Mouse (Mus musculus) forebrain, embryonic 11.5 days (tissue): ENCODE results near the gene Paxip1. TPM values are rescaled to one million over a fixed set of nuclear protein-coding genes. Genes with fewer than 3 reads are reported as not detected.

ENCODE experiments used
- ATAC-seq: fragments of 200-750 bp; cut with Nextera tagmentation; replicated peaks from 2 replicates; pipeline ENCODE4 v1.8.0; 2017; ENCODE audit warnings: moderate TSS enrichment; ENCODE audit not compliant: low FRiP score
- DNase-seq: peaks from one replicate; pipeline ENCODE4 v3.0.0-alpha.2; 2017; ENCODE audit warnings: low spot score
- H3K27ac ChIP-seq: fragments of 300-500 bp; sonication (generic); 2 replicates; pipeline ENCODE4 v1.5.1; 2014; ENCODE audit warnings: low read depth, low read length
- H3K27me3 ChIP-seq: fragments of 300-500 bp; sonication (generic); 2 replicates; pipeline ENCODE4 v1.6.1; 2014; ENCODE audit warnings: mild to moderate bottlenecking, low read length, mixed read lengths; ENCODE audit not compliant: control insufficient read depth, insufficient read depth
- H3K36me3 ChIP-seq: fragments of 300-500 bp; sonication (generic); 2 replicates; pipeline ENCODE4 v1.6.1; 2014; ENCODE audit warnings: mild to moderate bottlenecking, low read length, moderate library complexity, mixed read lengths; ENCODE audit not compliant: control insufficient read depth, insufficient read depth
- H3K4me1 ChIP-seq: fragments of 300-500 bp; sonication (generic); replicated peaks from 2 replicates; pipeline ENCODE4 v1.6.1; 2014; ENCODE audit warnings: low read length, mixed read lengths; ENCODE audit not compliant: control insufficient read depth, insufficient read depth
- H3K4me2 ChIP-seq: fragments of 300-500 bp; sonication (generic); 2 replicates; pipeline ENCODE4 v1.6.1; 2014; ENCODE audit warnings: low read depth, mild to moderate bottlenecking, low read length, moderate library complexity, mixed read lengths; ENCODE audit not compliant: severe bottlenecking
- H3K4me3 ChIP-seq: fragments of 300-500 bp; sonication (generic); 2 replicates; pipeline ENCODE4 v1.5.1; 2014; ENCODE audit warnings: low read depth, low read length
- H3K9ac ChIP-seq: fragments of 300-500 bp; sonication (generic); 2 replicates; pipeline ENCODE4 v1.6.1; 2014; ENCODE audit warnings: low read length
- H3K9me3 ChIP-seq: fragments of 300-500 bp; sonication (generic); 2 replicates; pipeline ENCODE4 v1.6.1; 2016; ENCODE audit warnings: low read length, mixed read lengths; ENCODE audit not compliant: control insufficient read depth
- WGBS: fragments of 180-500 bp; shearing (Covaris S2); extraction: QIAGEN DNeasy Blood & Tissue Kit; methylation state at CpG from one replicate; pipeline ENCODE4 v1.1.7; 2014; 5-methylcytosine and 5-hydroxymethylcytosine counted together
- polyA plus RNA-seq: library from polyadenylated mRNA; unstranded; fragments of >200 nt; fragmentation: Nextera tagmentation; extraction: Ambion mirVana; gene quantifications from 2 replicates; pipeline ENCODE4 v1.2.1, GENCODE M21; 2014

Gene Paxip1
- polyA plus RNA-seq, result 66.8 and 71.3 TPM in 2 replicates

DNA sequence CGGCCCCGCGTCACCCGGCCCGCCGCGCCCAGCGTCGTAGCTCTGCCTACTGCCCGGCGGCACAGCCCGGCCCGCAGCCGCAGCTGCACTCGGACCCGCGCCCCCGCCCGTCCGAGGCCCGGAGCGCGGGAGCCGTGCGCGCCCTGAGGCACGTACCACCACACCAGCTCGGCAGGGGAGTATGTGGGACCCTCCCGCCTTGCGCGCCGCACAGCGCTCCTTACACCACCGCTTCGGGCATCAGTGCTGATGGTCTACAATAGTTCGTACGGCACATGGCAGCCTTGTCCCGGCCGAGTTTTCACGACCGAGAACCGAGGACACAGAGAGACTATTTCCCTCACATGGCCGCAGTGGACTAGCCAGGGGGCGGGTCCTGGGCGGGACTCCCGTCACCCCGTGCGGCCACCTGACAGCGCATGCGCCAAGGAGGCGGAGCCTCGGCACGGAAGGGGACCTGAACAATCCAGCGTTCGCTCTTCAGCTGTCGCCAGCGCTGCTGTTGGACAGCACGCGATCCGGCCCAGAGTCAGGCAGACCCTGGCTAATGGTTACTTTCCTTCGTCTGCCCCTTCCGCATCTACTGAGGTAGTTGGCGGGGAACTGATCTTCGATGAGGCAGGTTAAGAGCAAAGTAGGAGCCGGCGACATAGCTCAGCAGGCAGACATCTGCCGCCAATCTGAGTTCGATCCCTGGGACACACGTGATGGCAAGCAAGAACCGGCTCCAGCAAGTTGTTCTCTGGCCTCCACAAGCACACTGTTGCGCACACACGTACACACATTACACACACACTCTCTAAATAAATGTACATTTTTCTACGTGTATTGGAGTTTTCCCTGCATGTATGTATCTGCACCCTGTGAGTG is at the start of gene Paxip1:
Paxip1 (minus strand) TSS at position 389 of the 870 bp plus-strand sequence.
- peak within 1 kb of the TSS; percentile 85 for H3K9ac ChIP-seq
- under 1% methylated on average over 73 of the region's 73 CpGs for WGBS
- peaks cover 7% of the 10 kb centered on the region; the same call in 1 of the 2 replicates for H3K4me1 ChIP-seq
- ATAC-seq (peak; percentile 96), DNase-seq (peak; percentile 99)
- no peaks in the 10 kb centered on the region for H3K9me3 ChIP-seq
- H3K4me2 ChIP-seq, result peak within 1 kb of the TSS; percentile 54
- peak within 1 kb of the TSS; percentile 76 for H3K4me3 ChIP-seq
- peaks cover 6% of the 10 kb centered on the region for H3K36me3 ChIP-seq
- H3K27ac ChIP-seq, result peak within 1 kb of the TSS; percentile 77
- no peaks in the 10 kb centered on the region for H3K27me3 ChIP-seq

DNA sequence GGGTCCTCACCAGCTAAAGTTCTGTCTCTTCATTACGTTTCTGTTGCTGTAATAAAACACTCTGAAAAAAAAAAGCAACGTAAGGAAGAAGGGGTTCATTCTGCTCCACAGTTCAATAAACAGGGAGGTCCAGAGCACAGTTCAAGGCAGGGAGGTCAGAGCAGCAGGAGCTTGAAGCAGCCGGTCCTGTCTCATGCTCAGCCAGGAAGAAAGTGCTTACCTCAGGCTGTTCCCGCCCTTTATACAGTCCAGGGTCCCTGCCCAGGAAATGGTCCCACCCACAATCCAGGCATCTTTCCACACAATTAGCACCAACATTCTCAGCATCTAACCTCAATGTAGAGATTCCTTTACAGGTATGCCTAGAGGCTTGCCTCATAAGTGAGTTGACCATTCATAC is 46.6 kb upstream of the Paxip1 start:
- WGBS, result 59% methylated on average over 4 of the region's 4 CpGs
- DNase-seq (no peak), ATAC-seq (no peak)
- H3K4me3 ChIP-seq, result no peak overlapping the region
- H3K27me3 ChIP-seq, result peaks cover 2% of the 10 kb centered on the region; the same call in 1 of the 2 replicates
- H3K9ac ChIP-seq, result no peak overlapping the region
- H3K27ac ChIP-seq, result no peak overlapping the region
- H3K9me3 ChIP-seq, result no peaks in the 10 kb centered on the region
- no peaks in the 10 kb centered on the region for H3K36me3 ChIP-seq
- no peaks in the 10 kb centered on the region for H3K4me1 ChIP-seq
- H3K4me2 ChIP-seq, result no peak overlapping the region

DNA sequence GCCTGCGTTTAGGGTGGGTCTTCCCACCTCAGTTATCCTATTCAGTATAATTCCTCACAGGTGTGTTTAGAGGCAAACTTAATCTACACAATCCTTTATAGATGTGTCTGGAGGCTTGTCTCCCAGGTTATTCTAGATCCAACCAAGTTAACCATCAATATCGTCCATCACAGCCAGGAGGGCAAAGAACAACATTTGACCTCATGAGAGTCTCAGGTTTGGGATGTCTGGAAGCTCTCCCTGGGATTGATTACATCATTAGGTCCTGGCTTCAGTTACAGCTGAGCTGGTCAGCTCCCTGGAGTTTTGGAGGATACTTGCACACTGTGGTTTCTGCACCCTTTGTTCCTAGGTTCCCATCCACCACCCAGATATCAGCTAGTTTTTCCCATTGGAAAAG is 43.6 kb upstream of the Paxip1 start:
- ATAC-seq (no peak), DNase-seq (no peak)
- H3K9ac ChIP-seq, result no peak overlapping the region
- 85% methylated on average over 2 of the region's 2 CpGs for WGBS
- no peaks in the 10 kb centered on the region for H3K9me3 ChIP-seq
- no peak overlapping the region for H3K4me2 ChIP-seq
- H3K36me3 ChIP-seq, result no peaks in the 10 kb centered on the region
- H3K27ac ChIP-seq, result no peak overlapping the region
- no peaks in the 10 kb centered on the region for H3K4me1 ChIP-seq
- no peak overlapping the region for H3K4me3 ChIP-seq
- H3K27me3 ChIP-seq, result no peaks in the 10 kb centered on the region

DNA sequence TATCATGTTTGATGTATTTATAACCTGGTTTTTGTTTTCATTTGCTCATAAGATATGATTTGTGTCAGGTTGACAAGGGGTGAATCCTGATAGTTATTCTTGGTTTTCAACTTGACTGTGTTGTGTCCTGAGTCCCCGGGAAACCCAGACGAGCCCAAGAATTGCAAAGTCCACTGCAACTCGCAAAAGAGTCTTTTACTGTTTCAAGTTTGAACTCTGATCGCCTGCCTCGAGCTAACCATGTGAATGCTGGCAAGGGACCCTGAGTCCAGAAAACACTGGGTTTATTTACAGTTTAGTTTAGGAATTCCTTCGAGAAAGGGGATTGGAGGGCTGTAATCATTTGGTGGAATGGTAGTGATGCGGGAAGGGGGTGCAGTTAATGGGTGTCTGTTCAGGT is 36.5 kb upstream of the Paxip1 start:
- H3K27me3 ChIP-seq, result no peaks in the 10 kb centered on the region
- DNase-seq (no peak), ATAC-seq (no peak)
- H3K4me1 ChIP-seq, result no peaks in the 10 kb centered on the region
- H3K9ac ChIP-seq, result no peak overlapping the region
- H3K27ac ChIP-seq, result no peak overlapping the region
- no peak overlapping the region for H3K4me3 ChIP-seq
- WGBS, result 87% methylated on average over 7 of the region's 7 CpGs
- no peak overlapping the region for H3K4me2 ChIP-seq
- no peaks in the 10 kb centered on the region for H3K9me3 ChIP-seq
- H3K36me3 ChIP-seq, result no peaks in the 10 kb centered on the region

DNA sequence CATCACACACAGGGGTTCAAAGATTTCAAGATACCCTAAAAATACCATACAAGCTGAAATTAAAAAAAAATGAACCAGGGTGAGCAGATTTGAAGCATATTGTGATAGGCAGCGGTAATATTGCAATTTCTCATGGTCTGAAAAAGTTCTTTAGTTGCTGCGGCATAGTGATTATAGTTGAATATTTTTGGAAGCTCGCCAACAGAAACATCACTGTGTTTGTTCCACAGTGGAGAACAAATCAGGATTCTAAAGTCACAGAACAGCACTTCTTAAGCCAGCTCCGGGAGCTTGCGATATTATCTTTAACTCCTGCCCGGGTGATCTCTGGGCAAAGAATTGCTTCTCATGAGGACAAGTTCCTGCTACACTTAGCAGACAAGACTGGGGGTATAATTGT is 29.7 kb upstream of the Paxip1 start:
- H3K36me3 ChIP-seq, result no peaks in the 10 kb centered on the region
- H3K4me1 ChIP-seq, result no peaks in the 10 kb centered on the region
- H3K9ac ChIP-seq, result no peak overlapping the region
- H3K9me3 ChIP-seq, result no peaks in the 10 kb centered on the region
- WGBS, result 89% methylated on average over 6 of the region's 6 CpGs
- ATAC-seq (no peak), DNase-seq (no peak)
- no peak overlapping the region for H3K4me3 ChIP-seq
- H3K4me2 ChIP-seq, result no peak overlapping the region
- H3K27ac ChIP-seq, result no peak overlapping the region
- H3K27me3 ChIP-seq, result no peaks in the 10 kb centered on the region

DNA sequence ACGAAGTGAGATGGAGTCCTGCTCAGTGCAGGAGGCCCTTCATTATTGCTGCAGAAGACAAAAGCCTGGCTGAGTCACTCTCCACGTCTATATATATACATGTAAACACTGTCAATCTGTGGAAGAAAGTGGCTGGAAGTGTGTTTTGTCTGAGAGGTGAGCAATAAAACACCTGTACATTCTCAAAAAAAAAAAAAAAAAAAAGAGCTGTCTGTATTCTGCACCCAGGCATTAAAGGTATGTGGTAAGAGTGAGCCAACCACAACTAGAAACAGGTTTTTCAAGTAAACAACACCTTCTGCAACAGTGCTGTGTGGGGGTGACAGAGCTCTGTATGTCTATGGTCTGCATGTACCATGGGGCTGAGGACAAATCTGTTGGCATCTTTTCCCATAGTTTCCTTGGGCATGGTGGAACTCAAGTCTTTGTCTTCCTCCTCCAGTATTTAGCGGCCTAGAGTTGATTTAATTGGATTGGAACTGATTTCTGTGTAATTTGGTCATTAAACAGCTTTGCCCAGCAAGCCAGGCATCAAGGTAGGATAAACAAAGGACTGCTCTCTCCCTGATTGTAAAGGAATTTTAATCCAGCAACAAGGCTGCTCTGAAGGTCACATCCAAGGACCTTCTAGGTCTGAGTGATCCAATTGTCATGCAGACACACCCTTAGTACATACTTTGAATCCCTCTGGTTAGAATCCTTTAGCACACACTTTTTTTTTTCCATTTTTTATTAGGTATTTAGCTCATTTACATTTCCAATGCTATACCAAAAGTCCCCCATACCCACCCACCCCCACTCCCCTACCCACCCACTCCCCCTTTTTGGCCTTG is 27.6 kb upstream of the Paxip1 start:
- Histone ChIP-seq H3K9me3 (no peaks in the 10 kb centered on the region), H3K4me3 (no peak overlapping the region), H3K4me2 (no peak overlapping the region), H3K9ac (no peak overlapping the region), H3K27me3 (no peaks in the 10 kb centered on the region), H3K4me1 (no peaks in the 10 kb centered on the region), H3K27ac (no peak overlapping the region), H3K36me3 (no peaks in the 10 kb centered on the region)
- ATAC-seq, result no peak
- no peak for DNase-seq
- 54% methylated on average over 3 of the region's 3 CpGs for WGBS

DNA sequence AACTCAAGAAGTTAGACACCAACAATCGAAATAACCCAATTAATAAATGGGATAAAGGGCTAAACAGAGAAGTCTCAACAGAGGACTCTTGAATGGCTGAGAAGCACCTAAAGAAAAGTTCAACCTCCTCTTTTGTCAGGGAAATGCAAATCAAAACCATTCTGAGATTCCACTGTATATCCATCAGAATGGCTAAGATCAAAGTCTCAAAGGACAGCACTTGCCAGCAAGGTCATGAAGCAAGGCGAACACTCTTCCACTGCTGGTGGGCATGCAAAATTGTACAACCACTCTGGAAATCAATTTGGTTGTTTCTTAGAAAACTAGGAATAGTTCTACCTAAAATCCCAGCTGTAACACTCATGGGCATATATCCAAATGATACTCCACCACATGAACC is 22.8 kb upstream of the Paxip1 start:
- H3K4me2 ChIP-seq, result no peak overlapping the region
- H3K9ac ChIP-seq, result no peak overlapping the region
- H3K36me3 ChIP-seq, result no peaks in the 10 kb centered on the region
- no peaks in the 10 kb centered on the region for H3K9me3 ChIP-seq
- no peak overlapping the region for H3K4me3 ChIP-seq
- no peak for ATAC-seq
- H3K27ac ChIP-seq, result no peak overlapping the region
- DNase-seq, result no peak
- WGBS, result 94% methylated on average over 2 of the region's 2 CpGs
- H3K4me1 ChIP-seq, result no peaks in the 10 kb centered on the region
- H3K27me3 ChIP-seq, result no peaks in the 10 kb centered on the region

DNA sequence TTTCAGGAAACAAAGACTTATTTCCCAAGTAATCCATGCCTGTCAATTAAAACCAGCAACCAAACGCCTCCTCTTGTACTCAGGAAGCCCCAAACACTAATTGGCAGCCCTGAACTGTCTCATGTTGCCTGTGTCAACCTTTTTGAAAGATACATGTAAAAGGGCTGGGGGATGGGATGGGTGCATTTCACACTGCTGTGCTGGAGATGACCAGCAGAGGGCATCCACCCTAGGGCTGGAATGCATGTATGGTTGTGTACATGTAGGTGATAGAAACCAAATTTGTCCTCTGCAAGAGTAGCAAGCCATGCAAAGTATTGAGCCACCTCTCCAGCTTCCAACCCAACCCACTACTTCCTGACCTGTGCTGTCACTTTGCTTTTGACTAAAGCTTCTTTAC is 2.4 kb upstream of the Paxip1 start:
- Histone ChIP-seq H3K4me2 (no peak overlapping the region), H3K27ac (no peak overlapping the region), H3K4me1 (peaks cover 7% of the 10 kb centered on the region; the same call in 1 of the 2 replicates), H3K9ac (no peak overlapping the region), H3K36me3 (no peaks in the 10 kb centered on the region), H3K4me3 (no peak overlapping the region), H3K9me3 (no peaks in the 10 kb centered on the region), H3K27me3 (no peaks in the 10 kb centered on the region)
- 27% methylated on average over 1 of the region's 1 CpGs for WGBS
- DNase-seq (peak; percentile 83), ATAC-seq (no peak)
